Mouse (Mus musculus) megakaryocyte, embryonic 14.5 days (primary cell): Measurements from ENCODE around the gene Stk32c. TPM values are rescaled to one million over a fixed set of nuclear protein-coding genes. Genes with fewer than 3 reads are reported as not detected.

Experiments
- H3K27me3 ChIP-seq: replicated peaks from 2 replicates; pipeline ENCODE3; 2012; ENCODE audit warnings: inconsistent platforms
- H3K36me3 ChIP-seq: replicated peaks from 2 replicates; pipeline ENCODE3; 2012; ENCODE audit warnings: low read length, inconsistent platforms, mixed read lengths
- H3K4me1 ChIP-seq: 2 replicates; pipeline ENCODE4 v1.6.1; 2012; ENCODE audit warnings: inconsistent platforms
- H3K4me3 ChIP-seq: replicated peaks from 2 replicates; pipeline ENCODE3; 2012; ENCODE audit warnings: moderate library complexity, mild to moderate bottlenecking, inconsistent platforms
- H3K9me3 ChIP-seq: 2 replicates; pipeline ENCODE4 v1.6.1; 2012; ENCODE audit warnings: inconsistent platforms
- FLI1 ChIP-seq: IDR thresholded peaks from 2 replicates; pipeline ENCODE4 v1.6.1; 2012; ENCODE audit warnings: low read length, inconsistent platforms, mixed read lengths
- GATA1 ChIP-seq: IDR thresholded peaks from 3 replicates; pipeline ENCODE4 v1.6.1; 2012; ENCODE audit warnings: mixed read lengths, low read length, inconsistent platforms, borderline replicate concordance
- polyA plus RNA-seq: library from polyadenylated mRNA; stranded (reverse); fragments of >175 nt; gene quantifications from 2 replicates; pipeline ENCODE4 v1.2.3, GENCODE M21; 2012; ENCODE audit warnings: low replicate concordance; ENCODE audit not compliant: insufficient read depth

Stk32c gene
- polyA plus RNA-seq, 1 experiment, result not detected

DNA sequence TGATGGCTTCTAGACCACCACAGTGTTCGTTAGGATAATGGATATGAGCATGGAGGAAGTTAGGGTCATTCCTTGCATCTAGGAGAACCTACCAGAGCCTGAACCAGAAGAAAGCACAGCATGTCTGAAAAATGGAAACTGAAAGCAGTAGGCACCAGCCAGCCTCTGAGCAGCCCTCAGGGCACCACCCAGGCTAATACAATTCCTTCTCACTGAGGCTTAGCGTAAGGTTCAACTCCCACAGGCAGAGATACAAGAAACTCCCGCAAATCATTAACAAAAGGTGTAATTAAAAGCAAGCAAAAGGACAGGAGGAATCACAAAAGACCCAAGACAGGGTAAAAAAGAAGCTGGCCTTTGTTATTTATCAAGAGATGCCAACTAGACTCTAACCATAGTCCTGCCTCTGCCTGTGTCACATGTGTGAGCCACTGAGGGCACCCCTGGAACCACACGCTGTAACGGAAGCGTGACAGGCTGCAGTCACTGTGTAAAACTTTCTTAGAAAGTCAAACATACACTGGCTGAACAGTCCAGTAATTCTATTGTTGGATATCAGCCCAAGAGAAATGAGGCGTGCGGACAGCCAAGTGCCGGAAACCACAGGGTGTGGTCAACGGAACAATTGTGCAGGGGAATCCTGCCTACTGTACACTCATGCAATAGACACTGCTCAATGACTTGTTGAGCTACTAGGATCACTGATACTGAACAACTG is 56.6 kb downstream of the Stk32c start:
- Histone ChIP-seq H3K4me1 (peaks cover 53% of the 10 kb centered on the region), H3K36me3 (no peaks in the 10 kb centered on the region), H3K4me3 (peak overlapping the region; percentile 70), H3K9me3 (no peaks in the 10 kb centered on the region), H3K27me3 (peaks cover 84% of the 10 kb centered on the region)
- no peak for TF ChIP-seq FLI1
- TF ChIP-seq GATA1, result no peak

DNA sequence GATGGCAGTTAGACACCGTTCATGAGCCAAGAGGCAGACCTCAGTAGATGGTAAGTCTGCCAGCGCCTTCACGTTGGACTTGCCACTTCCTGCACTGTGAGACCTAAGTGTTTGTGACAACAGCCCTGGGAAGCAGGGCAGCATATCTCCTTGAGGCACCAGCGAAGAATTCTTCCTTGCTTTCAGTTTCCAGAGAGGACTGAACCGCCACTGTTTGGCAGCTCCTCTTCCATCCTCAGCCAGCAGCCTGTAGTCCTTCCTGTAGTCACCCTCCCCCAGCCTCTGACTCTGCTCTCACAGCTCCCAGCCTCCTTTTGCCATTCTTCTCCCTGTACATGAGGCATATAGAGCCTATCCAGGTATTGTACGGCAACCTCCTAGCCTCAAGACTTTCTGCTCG is 60.2 kb downstream of the Stk32c start:
- peak overlapping the region; percentile 70 for H3K4me3 ChIP-seq
- H3K4me1 ChIP-seq, result peaks cover 56% of the 10 kb centered on the region
- no peaks in the 10 kb centered on the region for H3K36me3 ChIP-seq
- H3K27me3 ChIP-seq, result peaks cover 90% of the 10 kb centered on the region
- H3K9me3 ChIP-seq, result no peaks in the 10 kb centered on the region
- no peak for TF ChIP-seq GATA1
- no peak for TF ChIP-seq FLI1

DNA sequence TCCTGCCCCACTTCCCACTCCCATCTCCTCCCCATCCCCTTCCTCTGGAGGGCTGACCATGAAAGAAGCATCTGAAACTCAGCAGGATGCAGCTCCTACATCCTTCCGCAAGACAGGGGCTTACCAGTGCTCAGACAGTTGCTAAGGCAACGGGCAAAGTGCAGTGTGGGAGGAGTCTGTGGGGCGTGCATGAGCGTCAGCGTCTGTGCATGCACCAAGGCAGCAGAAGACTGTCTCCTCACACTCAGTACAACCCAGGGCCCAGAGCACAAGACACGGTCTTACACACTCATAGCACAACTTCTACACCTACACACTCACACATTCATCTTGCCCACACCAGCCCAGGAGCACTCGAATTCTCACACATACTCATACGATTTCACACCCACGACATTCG is 62.0 kb downstream of the Stk32c start:
- H3K27me3 ChIP-seq, result peaks cover 96% of the 10 kb centered on the region

DNA sequence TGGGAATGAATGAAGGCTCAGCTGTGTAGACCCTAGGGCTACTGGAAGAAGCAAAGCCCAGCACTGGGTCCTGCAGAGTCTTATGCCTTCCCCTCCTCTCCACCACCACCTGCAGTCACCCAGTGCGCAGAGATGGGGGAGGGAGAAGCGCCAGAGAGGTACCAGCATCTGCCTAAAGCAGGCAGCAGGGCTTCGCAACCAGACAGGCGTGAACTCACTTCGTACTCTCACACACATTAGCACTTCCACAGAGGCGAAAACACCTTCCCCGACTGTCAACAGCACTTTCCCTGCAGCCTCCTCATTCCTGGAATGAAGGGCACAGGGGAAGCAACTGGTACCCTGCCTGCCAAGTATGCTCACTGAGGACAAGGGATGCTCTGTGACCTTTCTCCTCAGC is 63.7 kb downstream of the Stk32c start:
- Histone ChIP-seq H3K4me1 (peaks cover 56% of the 10 kb centered on the region), H3K27me3 (peaks cover 94% of the 10 kb centered on the region), H3K4me3 (no peak overlapping the region), H3K9me3 (no peaks in the 10 kb centered on the region), H3K36me3 (no peaks in the 10 kb centered on the region)
- TF ChIP-seq FLI1 (no peak), GATA1 (no peak)

More for the DNA sequence above, 62.0 kb downstream of the Stk32c start:
- no peak for TF ChIP-seq FLI1
- TF ChIP-seq GATA1, result no peak
- Histone ChIP-seq H3K4me1 (peaks cover 49% of the 10 kb centered on the region), H3K36me3 (no peaks in the 10 kb centered on the region), H3K9me3 (no peaks in the 10 kb centered on the region), H3K4me3 (peak overlapping the region; percentile 29)

DNA sequence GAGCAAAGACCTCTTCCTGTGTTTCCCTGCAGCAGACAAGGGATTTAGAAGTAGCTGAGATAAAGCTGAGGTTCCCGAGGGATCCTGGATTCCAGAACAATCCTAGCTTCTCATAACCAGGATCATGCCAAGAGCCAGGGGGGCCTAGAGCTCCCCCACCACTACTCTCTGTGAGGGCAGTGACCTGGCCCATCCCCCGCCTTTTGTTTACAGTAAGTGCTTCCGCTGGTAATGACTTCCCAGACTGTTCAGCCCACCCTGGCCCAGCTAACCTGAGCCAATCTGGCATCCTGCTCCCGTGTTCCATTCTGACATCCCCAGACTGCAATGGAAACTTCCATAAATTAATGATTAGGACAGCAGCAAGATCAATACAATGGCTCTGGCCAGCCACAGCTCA is 65.7 kb downstream of the Stk32c start:
- TF ChIP-seq FLI1 (no peak), GATA1 (no peak)
- Histone ChIP-seq H3K36me3 (no peaks in the 10 kb centered on the region), H3K9me3 (peaks cover 8% of the 10 kb centered on the region), H3K27me3 (peaks cover 93% of the 10 kb centered on the region), H3K4me3 (no peak overlapping the region), H3K4me1 (peaks cover 53% of the 10 kb centered on the region)

DNA sequence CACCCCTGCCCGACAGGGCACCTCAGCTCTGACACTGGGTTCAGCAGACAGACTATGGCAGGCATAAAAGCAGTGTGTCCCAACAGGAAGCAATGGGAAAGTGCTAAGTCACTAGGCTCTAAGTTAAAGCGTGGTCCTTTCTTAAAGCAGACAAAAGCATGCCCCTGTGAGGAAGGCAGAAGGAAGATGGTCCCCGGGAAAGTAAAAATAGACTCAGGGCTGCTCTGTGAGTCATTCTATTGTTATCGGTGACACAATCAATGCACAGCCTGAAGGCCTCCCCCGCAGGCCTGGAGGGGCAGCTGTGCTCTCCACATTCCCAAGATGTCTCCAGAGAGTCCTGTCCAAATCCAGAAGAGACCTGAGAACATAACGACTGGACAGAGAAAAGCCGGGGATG is 67.2 kb downstream of the Stk32c start:
- no peak for TF ChIP-seq FLI1
- TF ChIP-seq GATA1, result no peak
- Histone ChIP-seq H3K36me3 (no peaks in the 10 kb centered on the region), H3K9me3 (peaks cover 10% of the 10 kb centered on the region), H3K27me3 (peaks cover 93% of the 10 kb centered on the region), H3K4me1 (peaks cover 43% of the 10 kb centered on the region), H3K4me3 (no peak overlapping the region)

DNA sequence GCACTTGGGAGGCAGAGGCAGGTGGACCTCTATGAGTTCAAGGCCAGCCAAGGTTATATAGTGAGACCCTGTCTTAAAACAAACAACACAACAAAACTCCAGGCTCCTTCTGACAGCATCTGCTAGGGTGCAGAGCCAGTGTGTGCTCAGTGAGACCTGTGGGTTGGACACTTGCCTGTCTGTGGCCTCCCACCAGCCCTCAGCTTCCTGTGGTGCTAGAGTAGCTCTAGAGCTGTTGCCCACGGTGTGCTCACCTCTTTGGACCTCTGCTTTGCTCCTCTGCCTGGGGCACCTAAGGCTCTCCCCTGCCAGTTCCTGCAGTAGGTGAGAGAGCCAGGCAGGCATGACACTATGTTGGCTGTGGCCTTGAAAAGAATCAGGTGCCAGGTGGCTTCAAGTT is 69.3 kb downstream of the Stk32c start:
- Histone ChIP-seq H3K9me3 (peaks cover 10% of the 10 kb centered on the region), H3K36me3 (no peaks in the 10 kb centered on the region), H3K4me3 (no peak overlapping the region), H3K27me3 (peaks cover 93% of the 10 kb centered on the region), H3K4me1 (peaks cover 41% of the 10 kb centered on the region)
- TF ChIP-seq GATA1, result no peak
- TF ChIP-seq FLI1, result no peak

DNA sequence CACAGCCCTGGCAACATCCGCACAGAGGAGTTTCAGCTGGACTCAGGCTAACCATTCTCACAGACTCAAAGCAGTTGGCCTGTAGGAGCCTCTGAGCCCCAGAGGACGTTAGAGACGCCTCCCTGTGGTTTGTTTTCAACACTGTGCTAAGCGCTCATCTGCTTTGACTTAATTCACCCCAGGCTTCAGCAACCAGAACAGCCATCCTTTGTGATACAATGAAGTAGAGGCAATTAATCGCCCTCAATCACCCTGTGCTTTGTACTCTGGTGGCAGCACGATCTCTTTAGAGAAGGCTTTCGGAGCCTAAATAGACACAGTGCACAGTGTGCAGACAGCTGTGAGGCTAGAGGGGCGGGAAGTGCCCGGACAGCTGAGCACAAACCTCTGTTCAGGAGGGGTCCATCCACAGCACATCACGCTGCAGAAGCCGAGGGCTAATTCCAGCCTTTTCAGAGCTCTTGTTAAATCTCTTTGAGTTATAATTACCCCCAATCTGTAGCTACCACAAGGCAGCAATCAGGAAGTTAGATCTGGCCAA is 73.1 kb downstream of the Stk32c start:
- Histone ChIP-seq H3K4me1 (peaks cover 13% of the 10 kb centered on the region), H3K36me3 (no peaks in the 10 kb centered on the region), H3K27me3 (peaks cover 98% of the 10 kb centered on the region), H3K9me3 (peaks cover 10% of the 10 kb centered on the region), H3K4me3 (no peak overlapping the region)
- TF ChIP-seq FLI1 (no peak), GATA1 (no peak)

DNA sequence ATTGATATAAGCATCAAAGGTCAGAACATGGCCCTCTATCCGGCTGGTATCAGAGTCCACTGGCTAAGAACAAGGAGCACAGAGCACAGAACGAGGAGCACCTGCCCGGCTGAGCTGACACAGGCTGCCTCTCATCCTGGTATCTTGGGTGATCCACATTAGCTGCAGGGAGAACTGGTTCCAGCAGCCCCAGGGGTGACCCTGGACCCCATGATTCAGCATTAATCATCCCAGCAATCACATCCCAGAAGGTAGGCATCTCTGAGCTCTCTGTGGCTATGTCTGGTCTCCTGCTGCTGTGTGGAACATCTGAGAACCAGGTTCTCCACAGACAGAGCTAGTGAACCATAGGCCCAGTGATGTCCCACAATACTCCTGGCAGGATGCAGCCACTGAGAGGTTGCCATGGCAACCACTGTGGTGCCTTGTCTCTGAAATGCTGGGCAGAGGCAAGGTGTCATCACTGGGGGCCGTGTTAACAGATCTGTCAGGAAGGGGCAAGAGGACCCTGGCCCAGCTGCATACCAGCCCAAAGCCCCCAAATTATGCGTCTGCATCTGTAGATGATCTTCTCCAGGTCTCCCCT is 76.1 kb downstream of the Stk32c start:
- TF ChIP-seq GATA1, result no peak
- TF ChIP-seq FLI1, result no peak

DNA sequence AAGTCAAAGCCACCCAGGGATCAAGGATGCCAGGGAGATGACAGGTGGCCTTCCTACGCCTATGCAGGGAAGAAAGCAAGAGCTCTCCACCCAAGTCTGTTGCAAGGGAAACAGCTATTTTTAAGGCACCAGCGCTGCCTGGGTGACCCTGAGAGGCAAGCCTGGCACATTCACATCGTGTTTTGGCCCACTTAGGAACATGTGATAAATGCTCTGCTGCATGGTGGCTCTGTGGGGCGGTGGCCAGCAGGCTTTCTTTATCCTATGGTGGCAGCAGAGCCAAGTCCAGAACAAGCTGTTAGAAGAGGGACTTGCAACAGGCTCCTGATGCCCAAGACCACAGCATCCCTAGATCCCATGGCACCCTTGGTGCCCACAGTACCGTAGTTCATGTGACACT is 77.9 kb downstream of the Stk32c start:
- Histone ChIP-seq H3K36me3 (no peaks in the 10 kb centered on the region), H3K4me1 (peaks cover 14% of the 10 kb centered on the region), H3K27me3 (peaks cover 97% of the 10 kb centered on the region), H3K4me3 (no peak overlapping the region), H3K9me3 (no peaks in the 10 kb centered on the region)
- TF ChIP-seq FLI1 (no peak), GATA1 (no peak)

More for the DNA sequence above, 76.1 kb downstream of the Stk32c start:
- Histone ChIP-seq H3K27me3 (peaks cover 98% of the 10 kb centered on the region), H3K9me3 (no peaks in the 10 kb centered on the region), H3K36me3 (no peaks in the 10 kb centered on the region), H3K4me1 (no peaks in the 10 kb centered on the region; the same call in 1 of the 2 replicates), H3K4me3 (no peak overlapping the region)
